ENCODE assay signal across 22 mouse cellular contexts in the genomic region with DNA sequence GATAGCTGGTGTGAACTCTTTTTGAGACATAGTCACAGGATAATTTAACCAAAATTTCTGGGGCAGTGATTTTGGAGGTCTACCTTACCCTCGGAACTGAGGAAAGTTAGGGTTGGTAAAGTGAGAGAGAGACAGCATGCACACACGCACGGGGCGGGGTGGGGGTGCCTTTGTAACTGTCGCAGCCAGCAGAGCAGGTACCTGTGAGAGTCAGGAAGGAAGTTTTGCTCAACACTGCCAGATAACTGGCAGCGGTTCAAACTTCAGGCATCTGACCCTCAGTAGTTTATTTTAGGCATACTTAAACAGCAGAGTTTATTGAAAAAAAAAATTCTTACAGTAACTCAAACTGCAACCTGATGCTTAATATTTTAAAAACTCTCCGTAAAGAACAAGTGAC. TPM values are rescaled to one million over a fixed set of nuclear protein-coding genes. Genes with fewer than 3 reads are reported as not detected.
DNase-seq lines count a peak whose midpoint lies in the region; ATAC-seq lines count a peak whose summit lies in the region.
"Had no signal": no experiment of that assay in that cellular context is flagged by ENCODE, and none has a peak within 500 bp of the region (broad histone marks: within the 10 kb centered on the region; RNA-seq: fewer than 3 reads in every experiment).

No protein-coding gene starts in this region.

- H3K4me1 ChIP-seq in heart, embryonic 16.5 days (ENCODE audit: control insufficient read depth, insufficient read depth, low read length): peaks cover 4% of the 10 kb centered on the region; the same call in 1 of the 2 replicates
- no peaks in the 10 kb centered on the region for H3K4me1 ChIP-seq in kidney, embryonic 14.5 days (ENCODE audit: control insufficient read depth, insufficient read depth, low read length)
- H3K4me1 ChIP-seq: embryonic facial prominence, embryonic 15.5 days; forebrain, embryonic 15.5 days; heart, embryonic 10.5 days; intestine, embryonic 15.5 days had no signal

- no peaks in the 10 kb centered on the region for H3K9me3 ChIP-seq in heart, embryonic 16.5 days (replicated peaks; ENCODE audit: control insufficient read depth, low read length)
- H3K9me3 ChIP-seq in kidney, embryonic 14.5 days (ENCODE audit: control insufficient read depth, low read length): no peaks in the 10 kb centered on the region
- H3K9me3 ChIP-seq: embryonic facial prominence, embryonic 15.5 days; forebrain, embryonic 15.5 days; G1E; heart, embryonic 10.5 days; intestine, embryonic 15.5 days had no signal

- H3K4me2 ChIP-seq in heart, embryonic 16.5 days (ENCODE audit: low read depth, low read length): peak overlapping the region; percentile 30; the same call in 1 of the 2 replicates
- no peak overlapping the region for H3K4me2 ChIP-seq in kidney, embryonic 14.5 days (replicated peaks; ENCODE audit: low read depth, low read length)
- H3K4me2 ChIP-seq: embryonic facial prominence, embryonic 15.5 days; forebrain, embryonic 15.5 days; hindbrain, embryonic 14.5 days; intestine, embryonic 15.5 days had no signal

- no peaks in the 10 kb centered on the region for H3K36me3 ChIP-seq in heart, embryonic 16.5 days (ENCODE audit: control insufficient read depth, insufficient read depth)
- H3K36me3 ChIP-seq in kidney, embryonic 14.5 days (ENCODE audit: control insufficient read depth, insufficient read depth, low read length): no peaks in the 10 kb centered on the region
- H3K36me3 ChIP-seq: embryonic facial prominence, embryonic 15.5 days; forebrain, embryonic 15.5 days; G1E; heart, embryonic 10.5 days; intestine, embryonic 15.5 days had no signal

- H3K9ac ChIP-seq in heart, embryonic 16.5 days (ENCODE audit: low read length): no peak overlapping the region
- no peak overlapping the region for H3K9ac ChIP-seq in kidney, embryonic 14.5 days (ENCODE audit: low read depth, low read length)
- H3K9ac ChIP-seq: embryonic facial prominence, embryonic 15.5 days; forebrain, embryonic 15.5 days; hindbrain, embryonic 14.5 days; intestine, embryonic 15.5 days had no signal

- no peaks in the 10 kb centered on the region for H3K27me3 ChIP-seq in heart, embryonic 16.5 days (ENCODE audit: control insufficient read depth, insufficient read depth, low read length)
- H3K27me3 ChIP-seq in kidney, embryonic 14.5 days (ENCODE audit: control insufficient read depth, insufficient read depth, low read length): no peaks in the 10 kb centered on the region
- H3K27me3 ChIP-seq: embryonic facial prominence, embryonic 15.5 days; forebrain, embryonic 15.5 days; intestine, embryonic 15.5 days had no signal

- DNase-seq in heart, adult 9 months (ENCODE audit: low spot score in 2 of 2): no peak
- peak; percentile 2 to 5 for DNase-seq in thymus, postnatal 36 days
- no peak for DNase-seq in thymus, postnatal 14 days
- DNase-seq: adrenal gland, postnatal 10 days; cerebellum, adult 11-12 months; cerebellum, adult 9-10 months; cerebellum, postnatal 25 days; gastrocnemius, postnatal 36 days; heart, postnatal 4 days; kidney, adult 18-20 months had no signal

- no peak overlapping the region for H3K4me3 ChIP-seq in heart, embryonic 16.5 days (ENCODE audit: low read length)
- no peak overlapping the region for H3K4me3 ChIP-seq in kidney, embryonic 14.5 days (ENCODE audit: low read length)
- H3K4me3 ChIP-seq: embryonic facial prominence, embryonic 15.5 days; erythroblast, embryonic 14.5 days; forebrain, embryonic 15.5 days; heart, embryonic 10.5 days; intestine, embryonic 15.5 days had no signal

- no peak for ATAC-seq in heart, embryonic 16.5 days (replicated peaks; ENCODE audit: extremely low read depth, insufficient read depth, low FRiP score)
- ATAC-seq in granulocyte monocyte progenitor cell, adult 5-6 weeks (replicated peaks; ENCODE audit: poor library complexity, severe bottlenecking): peak; percentile 68
- no peak for ATAC-seq in kidney, embryonic 14.5 days (ENCODE audit: low FRiP score, low TSS enrichment)
- no peak for ATAC-seq in erythroid progenitor cell, adult 5-6 weeks (replicated peaks; ENCODE audit: low FRiP score, poor library complexity, severe bottlenecking)
- ATAC-seq: CD4-positive, CD25-positive, alpha-beta regulatory T cell, adult 4 months; forebrain, embryonic 15.5 days; intestine, embryonic 15.5 days had no signal

- WGBS in heart, embryonic 16.5 days: 31% methylated on average over 7 of the region's 7 CpGs
- 54% methylated on average over 7 of the region's 7 CpGs for WGBS in kidney, embryonic 14.5 days

- no peak overlapping the region for H3K27ac ChIP-seq in heart, embryonic 16.5 days (ENCODE audit: low read length)
- no peak overlapping the region for H3K27ac ChIP-seq in kidney, embryonic 14.5 days (ENCODE audit: low read depth, low read length)
- H3K27ac ChIP-seq: embryonic facial prominence, embryonic 15.5 days; forebrain, embryonic 15.5 days; heart, embryonic 10.5 days; hindbrain, embryonic 14.5 days; intestine, embryonic 15.5 days had no signal

RNA-seq across cellular contexts. Expression of a gene that starts 39.7 kb away (rescaled TPM):
- polyA plus RNA-seq in heart, embryonic 16.5 days (2015; fragmentation: Nextera tagmentation; extraction: Ambion mirVana): 2.0 and 2.2 TPM in 2 replicates
- not detected in 2 replicates for total RNA-seq in granulocyte monocyte progenitor cell, adult 5-6 weeks (2014; fragmentation: Nextera tagmentation)
- 1.2 and 2.5 TPM in 2 replicates for total RNA-seq in granulocyte monocyte progenitor cell, adult 5-6 weeks (2017)
- polyA plus RNA-seq in kidney, embryonic 14.5 days (2014; fragmentation: Nextera tagmentation; extraction: Ambion mirVana): 1.2 and 1.3 TPM in 2 replicates
- not detected in 2 replicates for total RNA-seq in erythroid progenitor cell, adult 5-6 weeks (2015; ENCODE audit: low replicate concordance)
- total RNA-seq in erythroid progenitor cell, adult 5-6 weeks (2017; ENCODE audit: low replicate concordance): not detected in 2 replicates
- total RNA-seq: gastrocnemius, postnatal 36 days had no signal
- polyA plus RNA-seq: erythroblast, embryonic 14.5 days; G1E had no signal

Comparison
In these comparisons a context has a peak if more than half of its experiments do, and no peak if none do; other contexts are left out.
1. DNase-seq: peak in thymus, postnatal 36 days (2 of 2); none in heart, adult 9 months (0 of 2) and thymus, postnatal 14 days (single experiment).